Mouse (Mus musculus) layer of hippocampus, postnatal 10 days (tissue): Measurements from ENCODE around the gene Ets1. TPM values are rescaled to one million over a fixed set of nuclear protein-coding genes. Genes with fewer than 3 reads are reported as not detected.

Source experiments
- DNase-seq, 2 experiments: peaks; one replicate each; pipeline ENCODE4 v3.0.0; 2021; ENCODE audit warnings: low spot score in 2 of 2
- total RNA-seq, 2 experiments: library from RNA; stranded (reverse); gene quantifications; 2 replicates each; pipeline ENCODE4 v1.2.3; 2021

The Ets1 gene
- total RNA-seq, 2 experiments from 2014 or later: 23.8 to 24.5 TPM

- DNase-seq: no peak
Observed at GRCm38 (mm10) chr9:32709764-32710734, 74.0 kb downstream of the Ets1 start.

DNA sequence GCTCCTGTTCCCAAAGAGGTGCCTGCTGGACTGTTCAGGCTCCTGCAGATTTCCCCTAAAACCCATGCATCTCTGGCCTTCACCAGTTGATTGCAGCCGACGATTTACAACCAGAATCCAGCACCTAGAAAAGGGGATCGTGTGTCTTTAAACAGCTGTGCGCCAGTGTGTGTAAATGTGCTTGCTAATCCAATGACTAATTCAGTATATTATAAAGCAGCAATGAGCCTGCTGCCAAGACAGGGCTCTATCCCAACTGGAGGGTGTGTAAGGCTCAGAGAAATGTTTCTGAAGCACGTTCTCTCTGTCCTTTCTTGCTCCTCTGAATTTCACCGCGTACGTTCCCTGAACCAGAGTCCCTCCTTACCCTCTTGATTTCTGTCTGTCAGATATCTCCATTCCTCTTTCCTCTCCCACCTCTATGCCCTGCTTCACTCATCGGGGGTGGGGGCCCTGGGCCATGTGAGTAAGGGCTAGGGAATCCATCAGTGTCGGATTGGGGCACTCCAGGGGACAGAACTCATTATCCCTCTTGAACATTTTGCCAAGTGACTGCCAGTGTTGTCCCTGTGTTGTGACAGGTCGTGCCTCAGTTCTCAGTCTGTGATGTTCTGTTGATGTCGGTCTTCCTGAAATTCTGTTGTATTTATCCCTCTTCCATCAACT, 75.1 kb downstream of the Ets1 start:
- no peak for DNase-seq

DNA sequence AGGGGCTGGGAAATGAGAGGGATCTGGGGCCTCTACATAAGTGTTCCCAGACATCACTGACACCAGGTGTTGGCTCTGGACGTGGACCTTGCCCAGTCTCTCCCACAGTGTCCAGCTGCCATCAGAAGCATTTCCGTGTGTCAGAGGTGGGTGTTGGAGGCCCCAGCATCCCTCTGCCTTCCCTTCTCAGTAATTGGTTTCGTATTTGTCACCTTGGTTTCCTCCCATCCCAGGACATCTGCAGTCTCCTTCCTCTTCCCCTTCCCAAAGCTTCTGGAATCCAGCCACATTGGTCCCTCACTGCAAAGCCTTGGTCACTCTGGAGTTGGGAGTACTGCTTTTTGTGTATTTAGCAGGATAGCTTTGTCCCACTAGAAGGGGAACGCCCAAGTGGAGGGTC, 75.7 kb downstream of the Ets1 start:
- DNase-seq: no peak

DNA sequence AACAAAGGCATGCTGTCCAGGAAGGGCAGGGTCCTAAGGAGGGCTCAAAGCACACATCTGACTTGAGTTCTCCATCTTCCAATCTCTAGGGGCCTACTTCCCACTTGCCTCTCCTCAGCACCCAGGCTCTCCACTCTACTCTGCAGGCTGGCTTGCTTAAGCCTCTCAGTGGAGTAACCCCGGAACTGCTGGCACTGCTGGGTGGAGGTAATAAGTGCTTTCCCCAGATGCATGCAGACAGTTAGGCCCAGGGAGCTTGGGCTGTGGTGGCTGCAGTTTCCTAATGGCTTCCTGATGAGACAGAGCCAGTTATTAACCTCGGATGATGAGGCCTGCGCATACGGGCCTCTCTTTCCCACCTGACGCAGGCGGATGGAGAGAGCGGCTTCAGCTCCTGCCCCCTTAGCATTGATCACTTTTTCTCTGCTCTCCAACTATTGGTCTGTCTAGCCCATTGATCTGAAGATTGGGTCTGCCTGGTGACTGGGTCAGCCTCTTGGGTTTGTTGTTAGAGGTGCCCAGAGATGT, 76.4 kb downstream of the Ets1 start:
- DNase-seq: no peak

DNA sequence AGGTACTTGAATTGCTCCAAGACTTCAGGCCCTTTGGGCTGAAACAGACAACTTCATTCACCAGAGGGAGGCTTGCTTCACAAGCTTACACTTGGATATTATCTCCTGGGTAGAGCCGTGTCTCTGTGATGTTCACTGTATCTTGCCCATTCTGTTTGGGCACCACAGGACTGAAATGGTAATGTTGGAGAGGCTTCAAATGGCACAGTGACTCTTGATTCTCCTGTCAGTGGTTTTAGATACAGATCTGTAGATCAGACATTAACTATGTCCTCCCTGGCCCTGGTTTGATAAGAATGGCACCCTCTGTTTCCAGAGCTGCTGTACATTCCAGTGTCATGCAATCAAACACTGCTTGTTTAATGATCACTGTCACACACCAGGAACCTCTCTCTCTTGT, 77.1 kb downstream of the Ets1 start:
- DNase-seq: no peak

DNA sequence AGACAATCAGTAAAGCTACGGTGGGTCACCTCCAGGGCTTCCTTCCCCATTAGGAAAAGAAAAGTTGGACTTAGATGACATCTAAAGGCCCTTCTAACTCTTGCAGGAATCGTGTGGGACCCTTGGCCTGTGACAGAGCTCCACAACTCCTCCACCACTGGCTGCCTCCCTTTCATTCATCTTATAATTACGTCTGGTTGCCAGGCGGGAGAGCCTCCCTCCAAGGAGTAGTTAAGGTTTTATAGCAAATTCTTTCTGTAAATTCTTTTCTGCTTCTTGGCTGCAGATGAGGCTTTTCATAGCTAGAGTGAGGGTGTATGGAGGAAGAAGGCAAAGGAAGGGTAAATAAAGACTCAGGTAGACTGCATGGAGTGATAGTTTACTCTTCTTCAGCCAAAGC, 77.8 kb downstream of the Ets1 start:
- no peak for DNase-seq

DNA sequence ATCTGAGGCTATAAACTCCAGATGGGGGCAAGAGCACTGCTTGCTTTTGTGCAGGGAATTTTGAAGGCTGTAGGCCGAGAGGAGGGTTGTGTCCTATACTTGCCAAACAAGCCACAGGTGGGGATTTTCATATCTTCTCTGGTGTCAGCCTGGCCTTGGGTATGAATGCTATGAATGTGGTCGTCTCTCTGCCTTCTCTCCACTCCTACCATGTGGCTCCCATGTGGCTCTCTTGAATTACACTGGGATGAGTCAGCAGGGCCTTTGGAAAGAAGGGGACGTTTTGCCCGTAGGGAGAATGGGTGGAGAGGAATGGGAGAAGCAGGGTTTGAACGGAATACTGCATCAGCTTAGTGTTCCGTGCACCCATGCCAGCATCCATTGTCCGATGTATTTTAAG, 78.5 kb downstream of the Ets1 start:
- DNase-seq: no peak

DNA sequence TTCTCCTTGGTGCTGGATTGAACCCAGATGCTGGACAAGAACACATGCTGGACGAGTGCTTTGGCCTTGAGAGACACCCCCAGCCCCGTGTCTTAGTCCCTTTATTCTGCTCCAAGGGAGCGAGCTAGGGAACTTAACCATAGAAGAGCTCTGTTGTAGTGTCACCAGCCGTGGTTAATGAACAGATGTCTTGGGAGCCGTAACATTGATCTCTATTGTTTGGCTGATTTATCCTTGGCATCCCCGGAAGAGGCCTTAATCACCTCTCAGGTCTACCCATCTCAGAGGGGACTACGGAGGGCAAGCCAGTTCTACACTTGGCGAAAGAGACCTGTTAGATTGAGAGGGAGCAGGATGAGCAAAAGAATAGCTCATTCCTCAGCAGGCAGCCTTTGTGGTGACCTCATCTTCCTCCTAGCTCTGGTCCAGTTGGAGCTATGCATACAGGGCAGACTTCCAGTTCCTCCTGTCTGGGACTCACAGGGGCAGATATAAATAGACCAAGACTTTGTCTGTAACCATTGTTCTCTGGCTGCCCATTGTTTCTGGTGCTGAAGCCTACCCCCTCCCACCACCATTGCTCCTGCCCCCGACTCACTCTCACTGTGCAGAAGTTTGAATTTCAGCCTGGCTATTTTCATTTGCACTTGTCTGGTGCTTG, 79.9 kb downstream of the Ets1 start:
- no peak for DNase-seq

- DNase-seq: no peak
Observed at GRCm38 (mm10) chr9:32717268-32717920, 81.4 kb downstream of the Ets1 start.

DNA sequence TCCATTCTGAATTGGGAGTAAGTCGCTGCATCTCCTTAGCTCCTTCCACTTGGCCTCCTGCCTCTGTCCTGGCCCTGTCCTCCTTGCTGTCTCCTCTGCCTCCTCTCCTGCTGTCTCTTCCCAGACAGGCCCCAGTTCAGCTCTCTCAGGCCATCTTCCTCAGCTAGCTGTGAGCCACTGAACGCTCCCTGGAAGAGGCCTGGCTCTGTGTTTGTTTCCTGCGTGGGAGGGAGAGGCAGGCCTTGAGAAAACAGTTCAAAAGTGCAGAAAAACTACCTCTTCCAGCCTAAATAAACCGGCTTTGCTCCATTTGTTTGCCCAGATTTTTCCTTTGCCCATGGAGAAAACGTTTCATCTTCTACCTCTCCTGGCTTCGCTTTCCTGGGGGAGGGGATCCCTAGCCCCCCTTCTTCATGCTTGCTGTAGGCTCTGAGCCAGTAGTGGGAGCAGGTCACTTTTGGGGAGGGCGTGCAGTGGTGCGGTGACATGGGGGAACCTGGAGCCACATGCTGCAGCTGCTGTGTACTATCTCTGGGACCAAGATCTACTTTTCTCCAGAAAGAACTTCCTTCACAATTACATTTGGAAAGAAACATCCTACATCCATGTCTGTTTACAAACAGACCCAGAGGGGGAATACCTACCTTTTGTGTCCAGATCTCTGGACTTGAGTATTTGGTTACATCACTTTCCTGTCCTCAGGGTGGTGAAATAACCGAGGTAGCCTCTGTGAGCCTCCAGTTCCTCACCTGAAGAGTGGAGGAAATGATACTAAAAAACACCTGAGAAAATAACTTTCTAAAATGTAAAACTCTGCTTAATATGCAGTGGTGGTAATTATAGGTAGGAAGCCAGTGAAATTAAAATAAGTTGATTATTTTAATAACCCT, 82.2 kb downstream of the Ets1 start:
- no peak for DNase-seq

- DNase-seq: no peak
Observed at GRCm38 (mm10) chr9:32718868-32719267, 82.8 kb downstream of the Ets1 start.

- DNase-seq: no peak
Observed at GRCm38 (mm10) chr9:32719941-32720263, 83.9 kb downstream of the Ets1 start.

DNA sequence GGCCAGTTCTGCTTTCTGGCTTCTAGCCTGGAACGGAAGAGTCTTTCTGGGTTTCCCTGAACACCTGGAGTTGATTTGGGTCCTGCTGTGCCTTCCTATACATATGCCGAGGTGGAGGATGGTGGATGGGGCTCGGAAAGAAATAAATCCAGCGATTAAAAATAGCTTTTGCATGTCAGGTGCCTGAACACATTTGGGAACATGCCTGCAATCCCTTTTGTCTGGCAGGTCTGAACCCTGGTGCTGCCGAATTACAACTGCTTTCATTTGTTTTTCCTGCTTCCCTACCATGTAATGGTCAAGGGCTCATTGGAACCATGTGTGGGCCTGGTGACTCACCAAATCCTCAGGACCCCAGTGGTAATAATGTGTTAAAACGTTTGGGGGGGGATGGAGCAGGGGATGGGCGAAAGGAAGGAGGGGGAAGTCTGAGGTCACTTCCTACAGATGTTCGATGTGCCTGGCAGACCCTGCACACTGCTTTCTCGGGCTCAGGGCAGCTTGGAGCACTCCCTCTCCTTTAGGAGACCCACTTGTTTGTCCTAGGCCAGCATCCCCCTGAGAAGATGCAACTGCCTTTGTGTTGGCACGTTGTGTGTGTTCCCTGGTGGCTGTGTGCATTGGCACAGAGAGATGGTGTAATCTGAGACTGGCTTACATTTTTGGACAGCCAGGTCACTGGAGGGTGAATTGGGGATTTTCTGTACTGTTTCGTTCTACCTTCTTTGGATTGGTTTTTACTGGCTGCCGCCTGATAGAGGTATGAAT, 84.4 kb downstream of the Ets1 start:
- no peak for DNase-seq

DNA sequence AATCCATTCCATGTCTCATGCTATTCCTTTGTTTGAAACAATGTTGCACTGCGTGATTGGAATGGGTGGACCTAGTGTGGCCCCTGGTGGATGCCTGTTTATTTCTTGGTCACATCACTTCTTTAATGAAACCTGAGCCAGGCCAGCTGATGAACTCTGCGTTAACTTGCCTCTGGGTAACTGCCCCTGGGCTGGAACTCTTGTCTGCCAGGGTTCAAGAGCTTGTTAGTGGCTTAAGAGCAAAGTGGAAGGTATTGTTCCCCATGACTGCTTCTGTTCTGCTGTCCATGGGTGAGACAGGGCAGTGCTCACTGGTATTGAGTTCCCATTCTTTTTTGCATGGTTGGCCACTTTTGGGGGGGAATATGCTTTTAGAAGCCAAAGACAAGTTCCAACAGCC, 85.1 kb downstream of the Ets1 start:
- no peak for DNase-seq

GRCm38 (mm10) chr9:32722205-32722604, 86.2 kb downstream of the Ets1 start:
- no peak for DNase-seq

GRCm38 (mm10) chr9:32722969-32723368, 86.9 kb downstream of the Ets1 start:
- no peak for DNase-seq

GRCm38 (mm10) chr9:32724131-32724825, 88.3 kb downstream of the Ets1 start:
- DNase-seq: no peak

- DNase-seq: no peak
Observed at GRCm38 (mm10) chr9:32725902-32726301, 89.9 kb downstream of the Ets1 start.

DNA sequence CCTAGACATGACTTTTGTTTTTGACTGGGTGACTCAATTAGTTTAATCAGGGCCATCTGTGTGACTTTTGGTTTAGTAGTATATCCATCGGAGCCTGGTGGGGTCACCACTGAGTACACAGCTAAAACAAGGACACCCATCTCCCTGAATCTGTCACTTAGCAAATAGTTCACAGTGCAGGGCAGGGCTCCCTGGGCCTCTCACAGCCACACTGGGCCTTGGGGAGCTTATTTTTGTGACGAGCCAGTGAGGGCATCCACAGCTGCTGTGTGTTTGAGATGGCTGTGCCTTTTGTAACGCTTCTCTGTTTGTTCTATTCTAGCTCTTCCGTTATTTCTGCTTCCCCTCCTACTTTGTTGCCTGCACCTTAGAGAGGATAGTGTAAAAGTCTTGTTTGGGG, 90.6 kb downstream of the Ets1 start:
- no peak for DNase-seq
